Mouse (Mus musculus) megakaryocyte, embryonic 14.5 days (primary cell): ENCODE measurements at regions not wholly inside any gene's neighbourhood (a gene's known extent, or its start where the extent isn't known, plus 50 kb on each side); places are given as distances from the start of the nearest gene placed in this dataset.
"Not testable (repeated sequence)": the region's sequence is repeated elsewhere in the genome, so short reads cannot be mapped to it uniquely, and the experiment has no call there.

Experiments used
- H3K27me3 ChIP-seq: replicated peaks from 2 replicates; pipeline ENCODE3; 2012; ENCODE audit warnings: inconsistent platforms
- H3K36me3 ChIP-seq: replicated peaks from 2 replicates; pipeline ENCODE3; 2012; ENCODE audit warnings: low read length, inconsistent platforms, mixed read lengths
- H3K4me1 ChIP-seq: 2 replicates; pipeline ENCODE4 v1.6.1; 2012; ENCODE audit warnings: inconsistent platforms
- H3K4me3 ChIP-seq: replicated peaks from 2 replicates; pipeline ENCODE3; 2012; ENCODE audit warnings: moderate library complexity, mild to moderate bottlenecking, inconsistent platforms
- H3K9me3 ChIP-seq: 2 replicates; pipeline ENCODE4 v1.6.1; 2012; ENCODE audit warnings: inconsistent platforms
- FLI1 ChIP-seq: IDR thresholded peaks from 2 replicates; pipeline ENCODE4 v1.6.1; 2012; ENCODE audit warnings: low read length, inconsistent platforms, mixed read lengths
- GATA1 ChIP-seq: IDR thresholded peaks from 3 replicates; pipeline ENCODE4 v1.6.1; 2012; ENCODE audit warnings: mixed read lengths, low read length, inconsistent platforms, borderline replicate concordance

GRCm38 (mm10) chr5:105358902-105359301 lies 56.7 kb upstream of the Lrrc8b start:
- Histone ChIP-seq H3K9me3 (peaks cover 4% of the 10 kb centered on the region; the same call in 1 of the 2 replicates), H3K27me3 (no peaks in the 10 kb centered on the region), H3K4me3 (no peak overlapping the region), H3K36me3 (no peaks in the 10 kb centered on the region), H3K4me1 (peaks cover 4% of the 10 kb centered on the region; the same call in 1 of the 2 replicates)
- TF ChIP-seq FLI1: no peak
- no peak for TF ChIP-seq GATA1

GRCm38 (mm10) chr5:105356393-105356792 lies 59.2 kb upstream of the Lrrc8b start:
- H3K36me3 ChIP-seq, H3K9me3 ChIP-seq, H3K4me3 ChIP-seq, H3K27me3 ChIP-seq: not testable (repeated sequence)
- H3K4me1 ChIP-seq: peaks cover 16% of the 10 kb centered on the region

- Histone ChIP-seq H3K4me3 (no peak overlapping the region), H3K36me3 (no peaks in the 10 kb centered on the region), H3K9me3 (peaks cover 8% of the 10 kb centered on the region; the same call in 1 of the 2 replicates), H3K4me1 (peaks cover 16% of the 10 kb centered on the region), H3K27me3 (peaks cover 6% of the 10 kb centered on the region)
- TF ChIP-seq GATA1 (no peak), FLI1 (no peak)
These were observed 60.5 kb upstream of the Gbp6 start for GRCm38 (mm10) chr5:105354041-105354440.

- peaks cover 6% of the 10 kb centered on the region for H3K27me3 ChIP-seq
- no peaks in the 10 kb centered on the region for H3K36me3 ChIP-seq
- H3K9me3 ChIP-seq: 0 out of 2 replicates have a peak, but pooled peaks cover 4% of the 10 kb centered on the region
- peaks cover 31% of the 10 kb centered on the region for H3K4me1 ChIP-seq
- H3K4me3 ChIP-seq: no peak overlapping the region
- TF ChIP-seq GATA1: no peak
- TF ChIP-seq FLI1: no peak
These were observed 53.0 kb upstream of the Gbp6 start for GRCm38 (mm10) chr5:105346463-105346862.

GRCm38 (mm10) chr5:105345953-105346352 lies 52.5 kb upstream of the Gbp6 start:
- not testable (repeated sequence) for H3K36me3 ChIP-seq, H3K9me3 ChIP-seq, H3K27me3 ChIP-seq
- Histone ChIP-seq H3K4me3 (peak overlapping the region; percentile 62), H3K4me1 (peaks cover 31% of the 10 kb centered on the region)

- H3K4me1 ChIP-seq: peaks cover 31% of the 10 kb centered on the region
- 0 out of 2 replicates have a peak, but pooled peaks cover 3% of the 10 kb centered on the region for H3K9me3 ChIP-seq
- TF ChIP-seq GATA1 (no peak), FLI1 (no peak)
These were observed 51.6 kb upstream of the Gbp6 start for GRCm38 (mm10) chr5:105344808-105345732.

GRCm38 (mm10) chr5:105343816-105344215 lies 50.3 kb upstream of the Gbp6 start:
- H3K9me3 ChIP-seq, H3K36me3 ChIP-seq, H3K27me3 ChIP-seq: not testable (repeated sequence)
- Histone ChIP-seq H3K4me1 (peaks cover 31% of the 10 kb centered on the region), H3K4me3 (peak overlapping the region; percentile 51)

More at GRCm38 (mm10) chr5:105344808-105345732, 51.6 kb upstream of the Gbp6 start:
- peaks cover 4% of the 10 kb centered on the region for H3K27me3 ChIP-seq
- H3K36me3 ChIP-seq: no peaks in the 10 kb centered on the region
- H3K4me3 ChIP-seq: no peak overlapping the region
